Mouse (Mus musculus): Measurements from ENCODE around the gene Slfn9. TPM values are rescaled to one million over a fixed set of nuclear protein-coding genes. Genes with fewer than 3 reads are reported as not detected.

Slfn9 gene
- polyA plus RNA-seq, 1 experiment from 2014 or later: 3.1 TPM

DNA sequence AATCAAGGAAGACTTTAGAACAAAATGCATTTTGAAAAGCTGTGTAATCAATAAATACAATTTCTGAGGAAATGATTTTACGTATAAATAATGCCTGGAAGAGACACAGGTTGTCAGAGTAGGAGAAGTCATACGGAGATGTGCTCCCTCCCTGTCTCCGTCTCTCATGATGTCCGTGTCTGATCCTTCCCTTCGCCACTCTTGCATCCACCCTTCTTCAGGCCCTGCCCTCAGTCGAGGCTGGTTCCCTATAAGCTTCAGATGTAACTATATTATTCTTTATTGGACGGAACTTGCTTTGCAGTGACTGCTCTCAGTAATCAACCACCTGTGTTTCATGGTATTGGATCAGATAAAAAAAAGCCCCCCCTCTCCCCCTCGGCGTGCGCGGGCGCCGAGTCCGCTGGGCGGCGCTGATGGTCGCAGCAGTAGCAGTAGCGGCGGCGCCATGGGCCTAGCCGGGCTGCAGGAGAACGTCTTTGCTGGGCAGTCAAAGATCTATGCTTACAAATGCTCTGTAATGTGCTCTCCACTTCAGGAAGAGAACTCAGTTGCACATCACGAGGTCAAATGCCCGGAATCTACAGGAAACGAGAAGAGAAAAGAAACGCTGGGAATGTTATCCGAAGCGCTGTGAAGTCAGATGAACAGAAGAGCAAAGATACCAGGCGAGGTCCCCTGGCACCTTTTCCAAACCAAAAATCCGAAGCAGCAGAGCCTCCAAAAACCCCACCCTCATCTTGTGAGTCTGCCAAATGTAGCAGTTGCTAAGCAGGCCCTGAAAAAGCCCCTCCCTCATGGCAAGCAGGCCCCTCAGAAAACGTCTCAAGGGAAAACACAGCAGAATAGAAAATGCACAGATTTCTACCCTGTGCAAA, 20.7 kb downstream of the Slfn9 start:
- DNase-seq: peak; percentile 83
- peaks cover 8% of the 10 kb centered on the region for H3K4me1 ChIP-seq (ENCODE audit: control insufficient read depth, insufficient read depth, low read length)
- H3K27ac ChIP-seq (replicated peaks; ENCODE audit: low read depth, low read length): 0 out of 2 replicates have a peak overlapping the region, but pooled peaks have one; percentile 2
- peak overlapping the region; percentile 28 for H3K9ac ChIP-seq (replicated peaks; ENCODE audit: low read length)
- WGBS: 6% methylated on average over 31 of the region's 31 CpGs
- no peaks in the 10 kb centered on the region for H3K9me3 ChIP-seq (ENCODE audit: control insufficient read depth, low read length)
- H3K4me2 ChIP-seq (ENCODE audit: low read length): peak overlapping the region; percentile 49
- H3K36me3 ChIP-seq (ENCODE audit: control insufficient read depth, insufficient read depth, low read length): no peaks in the 10 kb centered on the region
- peak overlapping the region; percentile 20 for H3K4me3 ChIP-seq (replicated peaks; ENCODE audit: low read depth, low read length)
- H3K27me3 ChIP-seq (ENCODE audit: control insufficient read depth, insufficient read depth, low read length): no peaks in the 10 kb centered on the region
- no peak; the same call in 1 of the 2 replicates for ATAC-seq (ENCODE audit: low FRiP score, low TSS enrichment)

DNA sequence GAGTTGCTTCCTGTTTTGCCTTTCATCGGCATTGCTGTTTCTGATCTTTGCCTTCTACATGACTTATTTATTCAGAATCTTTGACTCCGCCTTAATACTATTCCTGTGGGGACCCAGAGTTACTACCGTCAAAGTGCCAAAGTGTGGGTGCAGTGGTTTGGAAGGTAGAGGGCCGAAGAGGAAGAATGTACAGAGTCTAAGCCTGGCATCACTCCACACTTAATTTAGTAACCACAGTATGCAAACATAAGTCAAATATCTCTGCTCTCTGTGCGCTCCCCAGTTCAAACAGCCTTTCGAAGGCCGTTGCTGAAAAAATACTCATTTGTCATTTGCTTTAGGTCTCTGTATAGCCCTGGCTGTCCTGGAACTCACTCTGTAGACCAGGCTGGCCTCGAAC, 29.4 kb downstream of the Slfn9 start:
- 92% methylated on average over 8 of the region's 8 CpGs for WGBS

DNA sequence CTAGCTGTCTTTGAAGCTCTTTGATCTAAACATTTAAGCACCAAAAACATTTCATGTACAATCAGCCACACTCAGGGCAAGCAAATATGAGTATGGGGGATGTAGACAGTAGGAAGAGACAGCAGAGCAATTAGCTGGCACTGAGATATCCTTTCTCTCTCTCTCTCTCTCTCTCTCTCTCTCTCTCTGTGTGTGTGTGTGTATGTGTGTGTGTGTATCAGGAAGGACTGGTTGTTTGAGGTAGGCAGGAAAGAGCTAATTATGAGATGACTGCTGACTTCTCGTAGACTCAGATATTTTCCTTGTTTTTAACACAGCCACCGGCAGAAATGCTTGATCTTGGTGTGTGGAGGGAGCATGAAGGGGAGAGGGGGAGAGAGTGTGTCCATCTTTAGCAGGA, 29.9 kb downstream of the Slfn9 start:
- H3K4me2 ChIP-seq (ENCODE audit: low read length): no peak overlapping the region
- H3K27ac ChIP-seq (replicated peaks; ENCODE audit: low read depth, low read length): no peak overlapping the region
- H3K4me1 ChIP-seq (ENCODE audit: control insufficient read depth, insufficient read depth, low read length): no peaks in the 10 kb centered on the region
- H3K4me3 ChIP-seq (replicated peaks; ENCODE audit: low read depth, low read length): no peak overlapping the region
- 94% methylated on average over 2 of the region's 2 CpGs for WGBS
- H3K36me3 ChIP-seq (ENCODE audit: control insufficient read depth, insufficient read depth, low read length): no peaks in the 10 kb centered on the region
- H3K9me3 ChIP-seq (ENCODE audit: control insufficient read depth, low read length): no peaks in the 10 kb centered on the region
- H3K9ac ChIP-seq (replicated peaks; ENCODE audit: low read length): no peak overlapping the region
- DNase-seq: no peak
- no peaks in the 10 kb centered on the region for H3K27me3 ChIP-seq (ENCODE audit: control insufficient read depth, insufficient read depth, low read length)
- no peak for ATAC-seq (ENCODE audit: low FRiP score, low TSS enrichment)

More for the DNA sequence above, 29.4 kb downstream of the Slfn9 start:
- Histone ChIP-seq H3K27ac (replicated peaks; ENCODE audit: low read depth, low read length) (no peak overlapping the region), H3K4me1 (ENCODE audit: control insufficient read depth, insufficient read depth, low read length) (no peaks in the 10 kb centered on the region), H3K36me3 (ENCODE audit: control insufficient read depth, insufficient read depth, low read length) (no peaks in the 10 kb centered on the region), H3K9ac (replicated peaks; ENCODE audit: low read length) (no peak overlapping the region), H3K4me2 (ENCODE audit: low read length) (no peak overlapping the region), H3K9me3 (ENCODE audit: control insufficient read depth, low read length) (no peaks in the 10 kb centered on the region), H3K27me3 (ENCODE audit: control insufficient read depth, insufficient read depth, low read length) (no peaks in the 10 kb centered on the region), H3K4me3 (replicated peaks; ENCODE audit: low read depth, low read length) (no peak overlapping the region)
- DNase-seq (no peak), ATAC-seq (ENCODE audit: low FRiP score, low TSS enrichment) (no peak)

DNA sequence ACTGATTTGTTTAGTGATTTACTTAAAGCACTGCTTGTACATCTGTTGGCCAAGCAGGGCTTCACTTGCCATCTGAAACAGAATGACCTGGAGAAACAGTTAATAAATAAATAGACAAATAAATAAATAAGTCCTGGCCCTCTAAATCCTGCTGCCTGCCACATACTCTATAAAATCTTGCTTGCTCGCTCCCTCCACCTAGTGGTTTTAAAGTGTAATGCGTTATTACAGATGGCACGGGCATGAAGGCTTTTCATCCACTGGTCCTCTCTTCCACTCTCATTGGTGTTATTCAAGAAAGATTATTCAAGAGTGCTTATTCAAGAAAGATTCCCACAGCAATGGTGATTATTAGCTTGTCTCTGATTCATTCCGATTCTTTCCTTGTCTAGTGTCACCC, 32.0 kb downstream of the Slfn9 start:
- Histone ChIP-seq H3K27me3 (ENCODE audit: control insufficient read depth, insufficient read depth, low read length) (no peaks in the 10 kb centered on the region), H3K9me3 (ENCODE audit: control insufficient read depth, low read length) (no peaks in the 10 kb centered on the region), H3K4me3 (replicated peaks; ENCODE audit: low read depth, low read length) (no peak overlapping the region), H3K9ac (replicated peaks; ENCODE audit: low read length) (no peak overlapping the region), H3K27ac (replicated peaks; ENCODE audit: low read depth, low read length) (no peak overlapping the region), H3K4me2 (ENCODE audit: low read length) (no peak overlapping the region), H3K4me1 (ENCODE audit: control insufficient read depth, insufficient read depth, low read length) (no peaks in the 10 kb centered on the region), H3K36me3 (ENCODE audit: control insufficient read depth, insufficient read depth, low read length) (no peaks in the 10 kb centered on the region)
- ATAC-seq (ENCODE audit: low FRiP score, low TSS enrichment) (no peak), DNase-seq (peak; percentile 59)
- 20% methylated on average over 4 of the region's 4 CpGs for WGBS

DNA sequence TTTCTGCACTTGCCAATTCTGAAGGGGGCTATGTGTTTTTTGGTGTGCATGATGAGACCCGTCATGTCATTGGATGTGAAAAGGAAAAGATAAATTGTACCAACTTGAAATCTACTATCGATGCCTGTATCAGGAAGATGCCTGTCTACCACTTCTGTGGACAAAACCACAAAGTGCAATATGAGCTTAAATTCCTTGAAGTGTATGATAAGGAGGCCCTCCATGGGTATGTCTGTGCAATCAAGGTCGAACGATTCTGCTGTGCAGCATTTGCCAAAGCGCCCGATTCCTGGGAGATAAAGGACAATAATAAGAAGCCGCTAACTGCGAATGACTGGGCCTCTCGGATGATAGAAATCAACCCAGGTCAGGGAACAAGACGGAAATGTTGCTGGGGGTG, 34.7 kb downstream of the Slfn9 start:
- ATAC-seq (ENCODE audit: low FRiP score, low TSS enrichment) (no peak), DNase-seq (no peak)
- no peak overlapping the region for H3K4me2 ChIP-seq (ENCODE audit: low read length)
- no peaks in the 10 kb centered on the region for H3K9me3 ChIP-seq (ENCODE audit: control insufficient read depth, low read length)
- 74% methylated on average over 10 of the region's 10 CpGs for WGBS
- no peaks in the 10 kb centered on the region for H3K4me1 ChIP-seq (ENCODE audit: control insufficient read depth, insufficient read depth, low read length)
- peaks cover 16% of the 10 kb centered on the region for H3K27me3 ChIP-seq (ENCODE audit: control insufficient read depth, insufficient read depth, low read length)
- no peak overlapping the region for H3K9ac ChIP-seq (replicated peaks; ENCODE audit: low read length)
- H3K4me3 ChIP-seq (replicated peaks; ENCODE audit: low read depth, low read length): no peak overlapping the region
- H3K27ac ChIP-seq (replicated peaks; ENCODE audit: low read depth, low read length): no peak overlapping the region
- H3K36me3 ChIP-seq (ENCODE audit: control insufficient read depth, insufficient read depth, low read length): no peaks in the 10 kb centered on the region

DNA sequence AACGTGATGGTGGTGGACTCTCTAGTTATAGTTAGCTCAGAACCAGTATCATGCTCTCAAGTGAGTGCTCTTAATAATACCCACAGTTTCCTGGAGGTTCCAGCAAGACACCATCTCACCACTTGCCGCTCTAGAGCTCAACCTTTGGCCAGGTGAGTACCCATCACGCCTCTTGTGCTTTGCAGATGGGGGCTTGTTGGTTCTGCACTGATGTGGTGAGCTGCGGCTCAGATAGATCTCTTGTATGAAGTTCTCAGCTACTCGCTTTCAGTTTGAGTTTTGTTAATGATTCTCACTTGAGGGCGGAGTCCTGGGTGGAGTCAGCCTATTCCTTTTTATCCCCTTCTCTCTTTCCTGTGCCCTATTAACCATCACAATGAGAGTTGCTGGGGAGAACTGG, 37.0 kb downstream of the Slfn9 start:
- WGBS: 80% methylated on average over 6 of the region's 6 CpGs
- peaks cover 34% of the 10 kb centered on the region for H3K27me3 ChIP-seq (ENCODE audit: control insufficient read depth, insufficient read depth, low read length)

DNA sequence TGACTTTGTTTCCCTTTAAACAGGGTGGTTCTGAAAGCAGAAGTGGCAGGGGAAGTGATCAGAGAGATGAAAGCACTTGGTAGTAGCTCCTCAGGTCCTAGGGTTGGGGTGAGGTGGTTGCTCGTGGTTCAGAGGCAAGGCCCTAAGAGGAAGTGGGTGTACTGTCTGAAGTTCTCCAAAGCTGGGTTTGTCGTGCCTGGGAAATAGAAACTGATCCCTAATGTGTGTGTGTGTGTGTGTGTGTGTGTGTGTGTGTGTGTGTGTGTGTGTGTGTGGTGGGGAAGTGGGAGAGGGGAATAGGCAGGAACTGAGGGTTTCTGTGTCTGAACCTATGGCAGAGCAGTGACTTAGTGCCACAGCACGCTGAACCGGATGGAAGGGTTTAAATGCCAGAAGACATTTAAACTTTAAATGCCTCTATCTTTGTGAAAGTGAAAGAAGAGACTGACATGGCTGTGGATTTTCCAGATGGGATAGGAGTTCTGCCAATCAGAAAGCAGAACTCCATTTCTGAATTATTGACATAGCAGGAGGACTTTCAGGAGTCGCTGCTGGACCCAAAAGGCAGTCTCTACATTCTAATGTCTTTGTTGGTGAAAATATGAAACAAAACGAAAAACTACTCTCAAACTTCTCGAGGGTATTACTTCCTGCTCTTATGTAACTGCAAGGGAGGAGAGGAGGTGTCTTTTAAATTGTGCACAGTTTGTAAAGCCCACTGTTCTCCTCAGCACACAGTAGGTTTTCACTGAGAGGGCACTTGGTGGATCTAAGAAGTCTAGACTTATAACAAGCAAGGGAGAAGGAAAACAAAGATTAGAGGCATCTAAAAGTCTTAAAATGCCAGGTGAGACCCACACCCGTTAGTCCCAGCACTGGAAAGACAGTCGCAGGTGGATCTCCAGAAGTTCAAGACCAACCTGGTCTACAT, 38.8 kb downstream of the Slfn9 start:
- 76% methylated on average over 9 of the region's 9 CpGs for WGBS
- Histone ChIP-seq H3K4me1 (ENCODE audit: control insufficient read depth, insufficient read depth, low read length) (no peaks in the 10 kb centered on the region), H3K27ac (replicated peaks; ENCODE audit: low read depth, low read length) (no peak overlapping the region), H3K4me2 (ENCODE audit: low read length) (no peak overlapping the region), H3K9me3 (ENCODE audit: control insufficient read depth, low read length) (no peaks in the 10 kb centered on the region), H3K4me3 (replicated peaks; ENCODE audit: low read depth, low read length) (no peak overlapping the region), H3K9ac (replicated peaks; ENCODE audit: low read length) (no peak overlapping the region), H3K36me3 (ENCODE audit: control insufficient read depth, insufficient read depth, low read length) (no peaks in the 10 kb centered on the region), H3K27me3 (ENCODE audit: control insufficient read depth, insufficient read depth, low read length) (peaks cover 34% of the 10 kb centered on the region)
- no peak for DNase-seq
- ATAC-seq (ENCODE audit: low FRiP score, low TSS enrichment): no peak

More for the DNA sequence above, 37.0 kb downstream of the Slfn9 start:
- H3K4me1 ChIP-seq (ENCODE audit: control insufficient read depth, insufficient read depth, low read length): no peaks in the 10 kb centered on the region
- no peaks in the 10 kb centered on the region for H3K36me3 ChIP-seq (ENCODE audit: control insufficient read depth, insufficient read depth, low read length)
- no peak for DNase-seq
- H3K27ac ChIP-seq (replicated peaks; ENCODE audit: low read depth, low read length): no peak overlapping the region
- no peak for ATAC-seq (ENCODE audit: low FRiP score, low TSS enrichment)
- H3K4me3 ChIP-seq (replicated peaks; ENCODE audit: low read depth, low read length): no peak overlapping the region
- no peak overlapping the region for H3K9ac ChIP-seq (replicated peaks; ENCODE audit: low read length)
- H3K4me2 ChIP-seq (ENCODE audit: low read length): no peak overlapping the region
- H3K9me3 ChIP-seq (ENCODE audit: control insufficient read depth, low read length): no peaks in the 10 kb centered on the region

DNA sequence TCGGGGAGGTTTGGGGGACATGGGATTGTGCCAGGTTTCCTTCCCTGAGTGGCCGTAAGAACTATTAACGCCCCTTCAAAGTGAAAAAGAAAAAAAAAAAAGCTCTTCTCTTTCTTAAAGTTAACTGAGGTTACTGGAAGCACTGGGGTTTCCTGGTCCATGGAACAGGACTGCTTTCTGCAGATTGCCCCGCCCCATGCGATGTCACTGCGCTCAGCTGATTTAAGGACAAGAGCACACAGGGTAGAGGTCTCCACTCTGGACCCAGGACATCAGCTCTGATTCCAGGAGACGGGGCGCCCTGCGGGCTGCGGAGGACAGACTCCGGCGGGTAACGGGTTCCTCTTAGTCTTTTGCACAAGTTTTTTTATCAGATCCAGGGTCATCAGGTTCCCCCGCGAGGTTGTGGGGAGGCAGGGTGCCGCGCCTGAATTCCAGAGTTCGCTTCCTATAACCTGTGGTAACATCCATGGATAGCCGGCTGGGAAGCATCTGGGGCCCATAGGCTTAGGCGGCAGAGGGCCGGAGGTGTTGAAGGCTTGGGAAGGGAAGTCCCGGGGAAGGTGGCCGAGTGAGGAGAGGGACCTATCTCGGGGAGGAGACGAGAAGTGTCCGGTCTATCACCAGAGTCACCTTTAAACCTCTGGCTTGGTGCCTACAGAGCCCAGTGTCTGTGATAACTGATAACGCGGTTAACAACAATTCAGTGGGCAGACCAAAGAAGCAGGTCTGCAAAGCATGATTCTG, 39.6 kb downstream of the Slfn9 start:
- Histone ChIP-seq H3K27ac (replicated peaks; ENCODE audit: low read depth, low read length) (no peak overlapping the region), H3K4me3 (replicated peaks; ENCODE audit: low read depth, low read length) (0 out of 2 replicates have a peak overlapping the region, but pooled peaks have one; percentile 14), H3K9me3 (ENCODE audit: control insufficient read depth, low read length) (no peaks in the 10 kb centered on the region), H3K9ac (replicated peaks; ENCODE audit: low read length) (no peak overlapping the region), H3K27me3 (ENCODE audit: control insufficient read depth, insufficient read depth, low read length) (peaks cover 34% of the 10 kb centered on the region), H3K36me3 (ENCODE audit: control insufficient read depth, insufficient read depth, low read length) (no peaks in the 10 kb centered on the region), H3K4me1 (ENCODE audit: control insufficient read depth, insufficient read depth, low read length) (no peaks in the 10 kb centered on the region), H3K4me2 (ENCODE audit: low read length) (peak overlapping the region; percentile 19; the same call in 1 of the 2 replicates)
- ATAC-seq (ENCODE audit: low FRiP score, low TSS enrichment): no peak
- DNase-seq: no peak
- 10% methylated on average over 28 of the region's 28 CpGs for WGBS

All from midbrain, embryonic 14.5 days (tissue).